Mouse (Mus musculus): Measurements from ENCODE around the gene Nfatc3. TPM values are rescaled to one million over a fixed set of nuclear protein-coding genes. Genes with fewer than 3 reads are reported as not detected.

The Nfatc3 gene
- polyA plus RNA-seq, 1 experiment = 14.8 TPM

- no peak for DNase-seq (ENCODE audit: low read depth, low spot score)
- WGBS = 10% methylated on average over 22 of the region's 22 CpGs
Observed at GRCm38 (mm10) chr8:106137218-106137905, 78.7 kb downstream of the Nfatc3 start.

- under 1% methylated on average over 24 of the region's 24 CpGs for WGBS
- DNase-seq (ENCODE audit: low read depth, low spot score) = no peak
Observed at GRCm38 (mm10) chr8:106137906-106138477, 79.4 kb downstream of the Nfatc3 start.

- no peak for DNase-seq (ENCODE audit: low read depth, low spot score)
Observed at GRCm38 (mm10) chr8:106138616-106139015, 80.0 kb downstream of the Nfatc3 start.

GRCm38 (mm10) chr8:106140191-106140590 is 81.6 kb downstream of the Nfatc3 start:
- no peak for DNase-seq (ENCODE audit: low read depth, low spot score)
- WGBS = 67% methylated on average over 5 of the region's 5 CpGs

More at GRCm38 (mm10) chr8:106138616-106139015, 80.0 kb downstream of the Nfatc3 start:
- WGBS = 22% methylated on average over 7 of the region's 7 CpGs

GRCm38 (mm10) chr8:106140769-106141168 is 82.1 kb downstream of the Nfatc3 start:
- no peak for DNase-seq (ENCODE audit: low read depth, low spot score)
- WGBS = 4% methylated on average over 13 of the region's 13 CpGs

GRCm38 (mm10) chr8:106145331-106145730 is 86.7 kb downstream of the Nfatc3 start:
- WGBS = 61% methylated on average over 2 of the region's 2 CpGs
- no peak for DNase-seq (ENCODE audit: low read depth, low spot score)

- no peak for DNase-seq (ENCODE audit: low read depth, low spot score)
- 92% methylated on average over 4 of the region's 4 CpGs for WGBS
Observed at GRCm38 (mm10) chr8:106146014-106146413, 87.4 kb downstream of the Nfatc3 start.

- WGBS = 73% methylated on average over 6 of the region's 6 CpGs
- no peak for DNase-seq (ENCODE audit: low read depth, low spot score)
Observed at GRCm38 (mm10) chr8:106147868-106148565, 89.4 kb downstream of the Nfatc3 start.

GRCm38 (mm10) chr8:106149025-106149424 is 90.4 kb downstream of the Nfatc3 start:
- WGBS = 88% methylated on average over 6 of the region's 6 CpGs

GRCm38 (mm10) chr8:106149801-106150652 is 91.4 kb downstream of the Nfatc3 start, which contains the start of gene Pla2g15:
Gene Pla2g15, plus strand, starts transcription at chr8:106150399.
- WGBS = under 1% methylated on average over 38 of the region's 38 CpGs
- no peak for DNase-seq (ENCODE audit: low read depth, low spot score)

More at GRCm38 (mm10) chr8:106149025-106149424, 90.4 kb downstream of the Nfatc3 start:
- no peak for DNase-seq (ENCODE audit: low read depth, low spot score)

- DNase-seq (ENCODE audit: low read depth, low spot score) = no peak
- 23% methylated on average over 8 of the region's 8 CpGs for WGBS
Observed at GRCm38 (mm10) chr8:106150653-106151000, 92.0 kb downstream of the Nfatc3 start.

- 71% methylated on average over 9 of the region's 9 CpGs for WGBS
- DNase-seq (ENCODE audit: low read depth, low spot score) = no peak
Observed at GRCm38 (mm10) chr8:106151041-106151440, 92.4 kb downstream of the Nfatc3 start.

GRCm38 (mm10) chr8:106152876-106153275 is 94.2 kb downstream of the Nfatc3 start:
- no peak for DNase-seq (ENCODE audit: low read depth, low spot score)
- WGBS = 64% methylated on average over 4 of the region's 4 CpGs

- DNase-seq (ENCODE audit: low read depth, low spot score) = no peak
- WGBS = 47% methylated on average over 1 of the region's 1 CpGs
Observed at GRCm38 (mm10) chr8:106157419-106157818, 98.8 kb downstream of the Nfatc3 start.

GRCm38 (mm10) chr8:106158381-106158780 is 99.7 kb downstream of the Nfatc3 start:
- no peak for DNase-seq (ENCODE audit: low read depth, low spot score)
- 93% methylated on average over 10 of the region's 10 CpGs for WGBS

- no peak for DNase-seq (ENCODE audit: low read depth, low spot score)
- 87% methylated on average over 6 of the region's 6 CpGs for WGBS
Observed at GRCm38 (mm10) chr8:106159876-106160275, 101.2 kb downstream of the Nfatc3 start.

GRCm38 (mm10) chr8:106163251-106163650 is 104.6 kb downstream of the Nfatc3 start:
- DNase-seq (ENCODE audit: low read depth, low spot score) = no peak
- 86% methylated on average over 9 of the region's 9 CpGs for WGBS

GRCm38 (mm10) chr8:106165460-106165859 is 106.8 kb downstream of the Nfatc3 start:
- DNase-seq (ENCODE audit: low read depth, low spot score) = no peak
- 40% methylated on average over 4 of the region's 4 CpGs for whole genome bisulfite sequencing

- no peak for DNase-seq (ENCODE audit: low read depth, low spot score)
- WGBS = under 1% methylated on average over 59 of the region's 59 CpGs
Observed at GRCm38 (mm10) chr8:106168356-106169016, 109.8 kb downstream of the Nfatc3 start, which contains the start of gene Slc7a6. Gene Slc7a6, plus strand, starts transcription at chr8:106168857.

Measured in large intestine, adult 2 months (tissue).